Mouse (Mus musculus): Measurements from ENCODE around the gene Lce1a2. TPM values are rescaled to one million over a fixed set of nuclear protein-coding genes. Genes with fewer than 3 reads are reported as not detected.

The Lce1a2 gene
- polyA plus RNA-seq, 1 experiment from 2014 or later, result not detected

- Histone ChIP-seq H3K4me2 (no peak overlapping the region), H3K27me3 (no peaks in the 10 kb centered on the region), H3K9me3 (no peaks in the 10 kb centered on the region), H3K9ac (no peak overlapping the region), H3K27ac (no peak overlapping the region), H3K4me3 (no peak overlapping the region), H3K4me1 (no peaks in the 10 kb centered on the region), H3K36me3 (no peaks in the 10 kb centered on the region)
- 51% methylated on average over 1 of the region's 1 CpGs for WGBS
- no peak for ATAC-seq (ENCODE audit: borderline replicate concordance, extremely low read depth, low FRiP score, low TSS enrichment)
Observed at GRCm38 (mm10) chr3:92637745-92638652, 32.1 kb downstream of the Lce1a2 start.

GRCm38 (mm10) chr3:92621560-92621959 lies 48.6 kb downstream of the Lce1a2 start, which contains the start of gene Lce6a:
Gene Lce6a (minus strand): TSS chr3:92621660.
- Histone ChIP-seq H3K9ac (no peak within 1 kb of the TSS), H3K4me3 (no peak within 1 kb of the TSS), H3K27me3 (no peaks in the 10 kb centered on the region), H3K4me1 (no peaks in the 10 kb centered on the region), H3K36me3 (no peaks in the 10 kb centered on the region), H3K27ac (no peak within 1 kb of the TSS), H3K4me2 (no peak within 1 kb of the TSS), H3K9me3 (no peaks in the 10 kb centered on the region)
- ATAC-seq (ENCODE audit: borderline replicate concordance, extremely low read depth, low FRiP score, low TSS enrichment), result no peak
- 53% methylated on average over 2 of the region's 2 CpGs for WGBS

Other genes starting within 250 kb of the Lce1a2 start
- gene Gm9774, start 240.9 kb downstream of the Lce1a2 start, polyA plus RNA-seq (2015; fragmentation: Nextera tagmentation; extraction: Ambion mirVana), result 7.5 and 8.0 TPM in 2 replicates
- not detected in 2 replicates for gene Sprr2k, start 237.7 kb downstream of the Lce1a2 start, polyA plus RNA-seq (2015; fragmentation: Nextera tagmentation; extraction: Ambion mirVana)
- not detected in 2 replicates for gene Sprr1b, start 231.5 kb downstream of the Lce1a2 start, polyA plus RNA-seq (2015; fragmentation: Nextera tagmentation; extraction: Ambion mirVana)
- 0.20 TPM in 1 of 2 replicates, not detected in the other for gene Sprr3, start 211.6 kb downstream of the Lce1a2 start, polyA plus RNA-seq (2015; fragmentation: Nextera tagmentation; extraction: Ambion mirVana)
- 0.82 and 1.2 TPM in 2 replicates for gene Sprr1a, start 184.4 kb downstream of the Lce1a2 start, polyA plus RNA-seq (2015; fragmentation: Nextera tagmentation; extraction: Ambion mirVana)
- gene Sprr4, start 169.8 kb downstream of the Lce1a2 start, polyA plus RNA-seq (2015; fragmentation: Nextera tagmentation; extraction: Ambion mirVana), result not detected in 2 replicates
- gene 2310046K23Rik, start 135.8 kb downstream of the Lce1a2 start, polyA plus RNA-seq (2015; fragmentation: Nextera tagmentation; extraction: Ambion mirVana), result not detected in 2 replicates
- gene Ivl, start 96.6 kb downstream of the Lce1a2 start, polyA plus RNA-seq (2015; fragmentation: Nextera tagmentation; extraction: Ambion mirVana), result not detected in 2 replicates
- gene Smcp, start 81.3 kb downstream of the Lce1a2 start, polyA plus RNA-seq (2015; fragmentation: Nextera tagmentation; extraction: Ambion mirVana), result not detected in 2 replicates
- not detected in 2 replicates for gene 2210017I01Rik, start 62.8 kb downstream of the Lce1a2 start, polyA plus RNA-seq (2015; fragmentation: Nextera tagmentation; extraction: Ambion mirVana)
- not detected in 2 replicates for gene Lce6a, start 48.7 kb downstream of the Lce1a2 start, polyA plus RNA-seq (2015; fragmentation: Nextera tagmentation; extraction: Ambion mirVana)
- gene Lce1a1, start 22.0 kb downstream of the Lce1a2 start, polyA plus RNA-seq (2015; fragmentation: Nextera tagmentation; extraction: Ambion mirVana), result not detected in 2 replicates
- gene Lce1b, start 13.4 kb downstream of the Lce1a2 start, polyA plus RNA-seq (2015; fragmentation: Nextera tagmentation; extraction: Ambion mirVana), result not detected in 2 replicates
- not detected in 2 replicates for gene Lce1c, start 8.9 kb upstream of the Lce1a2 start, polyA plus RNA-seq (2015; fragmentation: Nextera tagmentation; extraction: Ambion mirVana)
- not detected in 2 replicates for gene Lce1d, start 16.9 kb upstream of the Lce1a2 start, polyA plus RNA-seq (2015; fragmentation: Nextera tagmentation; extraction: Ambion mirVana)
- gene Lce1e, start 38.8 kb upstream of the Lce1a2 start, polyA plus RNA-seq (2015; fragmentation: Nextera tagmentation; extraction: Ambion mirVana), result not detected in 2 replicates
- gene Lce1f, start 50.0 kb upstream of the Lce1a2 start, polyA plus RNA-seq (2015; fragmentation: Nextera tagmentation; extraction: Ambion mirVana), result not detected in 2 replicates
- gene Gm38119, start 68.8 kb upstream of the Lce1a2 start, polyA plus RNA-seq (2015; fragmentation: Nextera tagmentation; extraction: Ambion mirVana), result not detected in 2 replicates
- gene Lce1g, start 82.0 kb upstream of the Lce1a2 start, polyA plus RNA-seq (2015; fragmentation: Nextera tagmentation; extraction: Ambion mirVana), result not detected in 2 replicates
- not detected in 2 replicates for gene Lce1h, start 94.8 kb upstream of the Lce1a2 start, polyA plus RNA-seq (2015; fragmentation: Nextera tagmentation; extraction: Ambion mirVana)
- not detected in 2 replicates for gene Lce1i, start 108.6 kb upstream of the Lce1a2 start, polyA plus RNA-seq (2015; fragmentation: Nextera tagmentation; extraction: Ambion mirVana)
- gene Lce1j, start 120.2 kb upstream of the Lce1a2 start, polyA plus RNA-seq (2015; fragmentation: Nextera tagmentation; extraction: Ambion mirVana), result not detected in 2 replicates
- gene Lce1k, start 137.6 kb upstream of the Lce1a2 start, polyA plus RNA-seq (2015; fragmentation: Nextera tagmentation; extraction: Ambion mirVana), result not detected in 2 replicates
- gene Kprp, start 156.9 kb upstream of the Lce1a2 start, polyA plus RNA-seq (2015; fragmentation: Nextera tagmentation; extraction: Ambion mirVana), result not detected in 2 replicates
- not detected in 2 replicates for gene Lce1l, start 181.0 kb upstream of the Lce1a2 start, polyA plus RNA-seq (2015; fragmentation: Nextera tagmentation; extraction: Ambion mirVana)
- gene 2310050C09Rik, start 199.9 kb upstream of the Lce1a2 start, polyA plus RNA-seq (2015; fragmentation: Nextera tagmentation; extraction: Ambion mirVana), result not detected in 2 replicates

Data from lung, embryonic 15.5 days (tissue).